Comparison of ENCODE assay signal across 17 mouse cellular contexts in genomic region chr9:14548366-14548761, GRCm38 (mm10). TPM values are rescaled to one million over a fixed set of nuclear protein-coding genes. Genes with fewer than 3 reads are reported as not detected.
DNase-seq lines count a peak whose midpoint lies in the region; ATAC-seq and TF ChIP-seq lines count a peak whose summit lies in the region.
"Had no signal": no experiment of that assay in that cellular context is flagged by ENCODE, and none has a peak within 500 bp of the region (broad histone marks: within the 10 kb centered on the region; RNA-seq: fewer than 3 reads in every experiment).

No protein-coding gene starts in this region.

- no peaks in the 10 kb centered on the region for H3K27me3 ChIP-seq in kidney, embryonic 16.5 days (ENCODE audit: insufficient read depth, low read length)
- no peaks in the 10 kb centered on the region for H3K27me3 ChIP-seq in kidney, adult 2 months (replicated peaks; ENCODE audit: control insufficient read depth, insufficient read depth, low read length)
- H3K27me3 ChIP-seq in embryonic facial prominence, embryonic 10.5 days (replicated peaks; ENCODE audit: low read depth, poor library complexity, severe bottlenecking): no peaks in the 10 kb centered on the region
- H3K27me3 ChIP-seq in myocyte (ENCODE audit: control insufficient read depth, insufficient read depth, insufficient read length): no peaks in the 10 kb centered on the region
- H3K27me3 ChIP-seq: embryonic facial prominence, embryonic 12.5 days; forebrain, embryonic 13.5 days; heart, embryonic 12.5 days; liver, embryonic 12.5 days; Patski had no signal

- 73% methylated on average over 11 of the region's 11 CpGs for WGBS in kidney, embryonic 16.5 days
- 68% methylated on average over 11 of the region's 11 CpGs for WGBS in kidney, adult 2 months
- WGBS in embryonic facial prominence, embryonic 10.5 days: 72% methylated on average over 11 of the region's 11 CpGs

- 0 out of 2 replicates have a peak, but pooled peaks have one; percentile 13 for ATAC-seq in kidney, embryonic 16.5 days (ENCODE audit: low FRiP score, low TSS enrichment)
- ATAC-seq: forebrain, embryonic 13.5 days; liver, embryonic 12.5 days; Patski had no signal

- H3K9me3 ChIP-seq in kidney, embryonic 16.5 days (ENCODE audit: low read length): no peaks in the 10 kb centered on the region
- no peaks in the 10 kb centered on the region for H3K9me3 ChIP-seq in embryonic facial prominence, embryonic 10.5 days
- H3K9me3 ChIP-seq: embryonic facial prominence, embryonic 12.5 days; forebrain, embryonic 13.5 days; heart, embryonic 12.5 days; liver, embryonic 12.5 days had no signal

- no peak overlapping the region for H3ac ChIP-seq in myocyte (ENCODE audit: control insufficient read depth, insufficient read length)

- no peaks in the 10 kb centered on the region for H3K4me1 ChIP-seq in kidney, embryonic 16.5 days (ENCODE audit: insufficient read depth, low read length)
- no peaks in the 10 kb centered on the region for H3K4me1 ChIP-seq in kidney, adult 2 months (ENCODE audit: control insufficient read depth, insufficient read depth, low read length)
- H3K4me1 ChIP-seq in embryonic facial prominence, embryonic 10.5 days: peaks cover 10% of the 10 kb centered on the region
- H3K4me1 ChIP-seq: forebrain, embryonic 13.5 days; liver, embryonic 12.5 days had no signal

- peaks cover 67% of the 10 kb centered on the region for H3K36me3 ChIP-seq in kidney, embryonic 16.5 days (ENCODE audit: insufficient read depth, low read length)
- no peaks in the 10 kb centered on the region for H3K36me3 ChIP-seq in kidney, adult 2 months (ENCODE audit: control insufficient read depth, insufficient read depth, low read length)
- peaks cover 99% of the 10 kb centered on the region for H3K36me3 ChIP-seq in embryonic facial prominence, embryonic 10.5 days (replicated peaks)
- peaks cover 36% of the 10 kb centered on the region for H3K36me3 ChIP-seq in myocyte (ENCODE audit: control insufficient read depth, insufficient read depth)

- H3K4me2 ChIP-seq in kidney, embryonic 16.5 days (replicated peaks; ENCODE audit: low read depth, low read length): no peak overlapping the region
- H3K4me2 ChIP-seq in myocyte (ENCODE audit: low read depth): no peak overlapping the region
- H3K4me2 ChIP-seq: embryonic facial prominence, embryonic 12.5 days; forebrain, embryonic 13.5 days; heart, embryonic 12.5 days; hindbrain, embryonic 14.5 days; liver, embryonic 12.5 days had no signal

- no peak for TF ChIP-seq CTCF in kidney, adult 2 months (conservative IDR thresholded peaks at IDR 0.05; ENCODE audit: insufficient read depth, insufficient read length, low read depth, low read length)

- no peak overlapping the region for H3K27ac ChIP-seq in kidney, embryonic 16.5 days (ENCODE audit: low read length)
- H3K27ac ChIP-seq in kidney, adult 2 months (ENCODE audit: insufficient read depth, low read depth, low read length): no peak overlapping the region
- H3K27ac ChIP-seq in embryonic facial prominence, embryonic 10.5 days (replicated peaks): peak overlapping the region; percentile 30; the same call in 1 of the 2 replicates
- H3K27ac ChIP-seq: embryonic facial prominence, embryonic 12.5 days; forebrain, embryonic 13.5 days; hindbrain, embryonic 14.5 days; liver, embryonic 12.5 days had no signal

- DNase-seq in embryo, embryonic 10 days (ENCODE audit: low spot score): peak; percentile 33
- DNase-seq in embryo, embryonic 9.5 days (ENCODE audit: extremely low spot score): no peak
- DNase-seq in kidney, adult 2 months: no peak
- no peak for DNase-seq in embryonic facial prominence, embryonic 10.5 days (ENCODE audit: low spot score)
- DNase-seq in adipocyte (ENCODE audit: low spot score): no peak
- no peak for DNase-seq in cerebellum, adult 8-10 months
- DNase-seq: cerebellum, adult 18-20 months; kidney, adult 18-20 months; right cerebral cortex, postnatal 14 days had no signal

- H3K79me2 ChIP-seq in myocyte (ENCODE audit: control insufficient read depth, insufficient read depth): no peaks in the 10 kb centered on the region

- H3K9ac ChIP-seq in kidney, embryonic 16.5 days (replicated peaks; ENCODE audit: low read length): no peak overlapping the region
- H3K9ac ChIP-seq: embryonic facial prominence, embryonic 12.5 days; forebrain, embryonic 13.5 days; heart, embryonic 12.5 days; hindbrain, embryonic 14.5 days; liver, embryonic 12.5 days had no signal

- no peak for TF ChIP-seq POLR2A in kidney, adult 2 months (IDR thresholded peaks at IDR 0.05; ENCODE audit: low read depth, low read length)
- TF ChIP-seq POLR2A in myocyte (IDR thresholded peaks at IDR 0.05; ENCODE audit: insufficient read length, low read depth): peak; percentile 35

- H3K4me3 ChIP-seq in kidney, embryonic 16.5 days (ENCODE audit: low read length): no peak overlapping the region
- H3K4me3 ChIP-seq in kidney, adult 2 months (ENCODE audit: insufficient read depth, low read depth, low read length): no peak overlapping the region
- H3K4me3 ChIP-seq in embryonic facial prominence, embryonic 10.5 days: no peak overlapping the region
- H3K4me3 ChIP-seq in myocyte: no peak overlapping the region
- H3K4me3 ChIP-seq: embryonic facial prominence, embryonic 12.5 days; forebrain, embryonic 13.5 days; heart, embryonic 12.5 days; liver, embryonic 12.5 days had no signal

TF ChIP-seq in myocyte, 11 proteins besides CTCF, POLR2A, EP300 and RAD21:
- TF ChIP-seq TCF3 (IDR thresholded peaks at IDR 0.05; ENCODE audit: insufficient read length, low read depth): no peak
- TF ChIP-seq POLR2AphosphoS2 (IDR thresholded peaks at IDR 0.05; ENCODE audit: insufficient read length, low read depth): peak; percentile 30

RNA-seq across cellular contexts. Expression of gene Cwc15, which starts 47.9 kb away (rescaled TPM):
- 153 TPM in 2 replicates for polyA plus RNA-seq in kidney, embryonic 16.5 days (2015; fragmentation: Nextera tagmentation; extraction: Ambion mirVana)
- 14.6 and 20.0 TPM in 2 replicates for polyA plus RNA-seq in kidney, adult 2 months (2012; rRNA removed)
- 174 and 178 TPM in 2 replicates for polyA plus RNA-seq in embryonic facial prominence, embryonic 10.5 days (2016; fragmentation: Nextera tagmentation; extraction: Ambion mirVana)
- 107 TPM for polyA plus RNA-seq in myocyte (2012; fragmentation: generic; extraction: Trizol)

RNA-seq across cellular contexts. Expression of gene Kdm4d, which starts 48.1 kb away (rescaled TPM):
- polyA plus RNA-seq in kidney, embryonic 16.5 days (2015; fragmentation: Nextera tagmentation; extraction: Ambion mirVana): 0.47 and 0.55 TPM in 2 replicates
- polyA plus RNA-seq in kidney, adult 2 months (2012; rRNA removed): 0.09 and 0.19 TPM in 2 replicates
- polyA plus RNA-seq in embryonic facial prominence, embryonic 10.5 days (2016; fragmentation: Nextera tagmentation; extraction: Ambion mirVana): 0.19 and 0.46 TPM in 2 replicates
- not detected for polyA plus RNA-seq in myocyte (2012; fragmentation: generic; extraction: Trizol)
